Mouse (Mus musculus): ENCODE measurements around the gene Kif18b.

GRCm38 (mm10) chr11:102911376-102911775 lies 13.5 kb downstream of the Kif18b start:
- TF ChIP-seq POLR2A (IDR thresholded peaks at IDR 0.05; ENCODE audit: insufficient read depth, low read depth, low read length): no peak
- TF ChIP-seq CTCF (IDR thresholded peaks at IDR 0.05; ENCODE audit: insufficient read depth, low read depth, low read length): no peak

All from olfactory bulb, adult 2 months (tissue).